Mouse (Mus musculus): ENCODE measurements at regions not wholly inside any gene's neighbourhood (a gene's known extent, or its start where the extent isn't known, plus 50 kb on each side); places are given as distances from the start of the nearest gene placed in this dataset.

DNA sequence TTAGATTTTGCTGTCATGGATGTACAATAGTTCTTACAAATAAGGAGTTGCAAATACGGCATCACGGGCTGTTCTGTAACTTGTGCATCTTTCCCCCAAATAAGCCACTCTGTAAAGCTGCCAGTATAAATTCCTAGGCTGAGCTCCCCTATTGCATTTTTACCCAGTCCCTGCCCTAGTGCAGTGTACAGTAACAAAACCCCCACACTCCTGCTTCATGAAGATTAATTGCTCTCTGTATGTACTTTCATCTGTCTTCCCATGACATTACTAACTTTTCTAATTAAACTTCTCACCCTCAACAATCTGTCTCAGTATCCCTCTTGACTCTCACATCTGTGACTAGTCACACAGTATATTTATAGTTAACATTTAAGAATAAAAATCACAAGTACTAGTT lies 73.4 kb downstream of the Tm4sf1 start:
- Histone ChIP-seq H3K4me1 (replicated peaks; ENCODE audit: control insufficient read depth, insufficient read depth, low read length) (no peaks in the 10 kb centered on the region), H3K9ac (ENCODE audit: low read depth, low read length) (no peak overlapping the region), H3K27me3 (replicated peaks; ENCODE audit: control insufficient read depth, insufficient read depth, low read length) (no peaks in the 10 kb centered on the region), H3K36me3 (ENCODE audit: control insufficient read depth, insufficient read depth, low read length) (no peaks in the 10 kb centered on the region), H3K4me2 (no peak overlapping the region), H3K9me3 (ENCODE audit: control insufficient read depth, low read length) (no peaks in the 10 kb centered on the region), H3K27ac (ENCODE audit: low read depth, low read length) (no peak overlapping the region), H3K4me3 (ENCODE audit: low read depth, low read length) (no peak overlapping the region)
- 91% methylated on average over 2 of the region's 2 CpGs for WGBS
- no peak for DNase-seq (ENCODE audit: low spot score)
- no peak for ATAC-seq (replicated peaks; ENCODE audit: low FRiP score)

DNA sequence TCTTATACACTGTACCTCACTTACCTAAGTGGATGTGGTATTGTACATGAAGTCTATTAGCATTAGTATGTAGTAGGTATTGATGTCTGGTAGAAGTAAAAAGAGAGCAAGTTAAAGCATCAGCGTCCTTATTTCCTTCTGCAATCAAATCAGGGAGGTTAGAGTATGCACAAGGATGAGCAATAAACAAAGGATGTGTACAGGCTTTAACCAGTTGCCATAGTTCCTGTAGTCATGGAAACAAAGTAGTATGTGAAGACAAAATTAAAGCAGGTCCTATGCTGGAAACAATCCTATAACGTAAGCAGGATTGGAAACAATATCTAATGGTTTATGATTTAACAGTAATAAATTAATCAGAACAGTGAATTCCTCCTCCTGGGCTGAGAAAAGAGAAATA lies 78.0 kb downstream of the Tm4sf1 start:
- no peak overlapping the region for H3K4me2 ChIP-seq
- no peaks in the 10 kb centered on the region for H3K36me3 ChIP-seq (ENCODE audit: control insufficient read depth, insufficient read depth, low read length)
- H3K9me3 ChIP-seq (ENCODE audit: control insufficient read depth, low read length): no peaks in the 10 kb centered on the region
- no peaks in the 10 kb centered on the region for H3K4me1 ChIP-seq (replicated peaks; ENCODE audit: control insufficient read depth, insufficient read depth, low read length)
- ATAC-seq (replicated peaks; ENCODE audit: low FRiP score) (no peak), DNase-seq (ENCODE audit: low spot score) (no peak)
- WGBS: 73% methylated on average over 2 of the region's 2 CpGs
- no peak overlapping the region for H3K9ac ChIP-seq (ENCODE audit: low read depth, low read length)
- H3K4me3 ChIP-seq (ENCODE audit: low read depth, low read length): no peak overlapping the region
- H3K27me3 ChIP-seq (replicated peaks; ENCODE audit: control insufficient read depth, insufficient read depth, low read length): no peaks in the 10 kb centered on the region
- no peak overlapping the region for H3K27ac ChIP-seq (ENCODE audit: low read depth, low read length)

DNA sequence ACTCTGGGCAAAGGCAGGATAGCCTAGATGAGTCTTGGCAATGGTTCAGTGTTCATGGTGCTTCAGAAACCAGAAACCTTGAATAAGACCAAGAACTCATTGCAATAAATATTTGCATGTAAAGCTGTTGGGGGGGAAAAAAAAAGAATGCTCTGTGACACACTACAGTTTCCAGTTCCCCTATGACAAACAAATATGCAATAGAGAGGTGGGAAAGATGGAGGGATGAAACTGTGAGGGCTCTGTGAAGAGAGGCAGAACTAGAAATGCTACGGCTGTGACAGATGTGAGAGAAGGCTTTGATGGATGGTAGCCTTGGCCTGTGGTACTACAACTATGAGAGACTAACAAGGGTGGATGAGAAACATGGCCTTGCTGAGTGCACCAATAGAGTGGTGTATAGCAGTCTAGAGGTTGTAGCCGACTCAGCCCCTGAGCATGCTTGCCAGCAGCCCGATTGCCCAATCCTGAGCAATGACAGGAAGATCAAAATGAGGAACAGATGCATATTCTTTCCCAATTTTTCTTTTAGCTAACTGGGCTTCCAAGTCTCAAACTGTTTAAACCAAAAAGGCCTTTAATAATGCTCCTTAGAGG lies 79.4 kb downstream of the Tm4sf1 start:
- H3K9ac ChIP-seq (ENCODE audit: low read depth, low read length): no peak overlapping the region
- WGBS: 74% methylated on average over 3 of the region's 3 CpGs
- H3K27ac ChIP-seq (ENCODE audit: low read depth, low read length): no peak overlapping the region
- H3K9me3 ChIP-seq (ENCODE audit: control insufficient read depth, low read length): no peaks in the 10 kb centered on the region
- H3K4me2 ChIP-seq: no peak overlapping the region
- no peak overlapping the region for H3K4me3 ChIP-seq (ENCODE audit: low read depth, low read length)
- no peaks in the 10 kb centered on the region for H3K36me3 ChIP-seq (ENCODE audit: control insufficient read depth, insufficient read depth, low read length)
- no peaks in the 10 kb centered on the region for H3K27me3 ChIP-seq (replicated peaks; ENCODE audit: control insufficient read depth, insufficient read depth, low read length)
- DNase-seq (ENCODE audit: low spot score): no peak
- H3K4me1 ChIP-seq (replicated peaks; ENCODE audit: control insufficient read depth, insufficient read depth, low read length): no peaks in the 10 kb centered on the region
- ATAC-seq (replicated peaks; ENCODE audit: low FRiP score): no peak

DNA sequence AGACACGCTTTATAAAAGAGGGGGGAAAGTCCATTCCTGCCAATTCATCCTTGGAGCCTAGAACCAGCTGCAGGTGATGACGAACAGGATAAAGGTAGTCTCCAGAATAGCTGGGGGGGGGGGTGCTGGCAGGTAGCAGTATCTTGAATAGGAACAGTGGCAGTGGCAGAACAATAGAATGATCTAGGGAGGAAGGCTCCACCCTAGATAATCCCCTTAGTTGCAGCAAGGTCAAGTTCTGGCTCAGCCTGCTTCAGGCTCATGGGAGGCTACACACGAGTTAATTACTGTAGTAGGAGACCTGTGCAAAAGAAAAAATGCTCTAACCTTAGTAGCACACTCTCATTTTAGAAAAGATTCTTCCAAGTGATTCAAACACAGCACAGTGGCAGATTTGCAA lies 83.4 kb downstream of the Tm4sf1 start:
- Histone ChIP-seq H3K4me3 (ENCODE audit: low read depth, low read length) (no peak overlapping the region), H3K4me1 (replicated peaks; ENCODE audit: control insufficient read depth, insufficient read depth, low read length) (no peaks in the 10 kb centered on the region), H3K27me3 (replicated peaks; ENCODE audit: control insufficient read depth, insufficient read depth, low read length) (no peaks in the 10 kb centered on the region), H3K36me3 (ENCODE audit: control insufficient read depth, insufficient read depth, low read length) (no peaks in the 10 kb centered on the region), H3K4me2 (no peak overlapping the region), H3K27ac (ENCODE audit: low read depth, low read length) (no peak overlapping the region), H3K9me3 (ENCODE audit: control insufficient read depth, low read length) (no peaks in the 10 kb centered on the region), H3K9ac (ENCODE audit: low read depth, low read length) (no peak overlapping the region)
- 58% methylated on average over 3 of the region's 3 CpGs for WGBS
- ATAC-seq (replicated peaks; ENCODE audit: low FRiP score) (no peak), DNase-seq (ENCODE audit: low spot score) (no peak)

DNA sequence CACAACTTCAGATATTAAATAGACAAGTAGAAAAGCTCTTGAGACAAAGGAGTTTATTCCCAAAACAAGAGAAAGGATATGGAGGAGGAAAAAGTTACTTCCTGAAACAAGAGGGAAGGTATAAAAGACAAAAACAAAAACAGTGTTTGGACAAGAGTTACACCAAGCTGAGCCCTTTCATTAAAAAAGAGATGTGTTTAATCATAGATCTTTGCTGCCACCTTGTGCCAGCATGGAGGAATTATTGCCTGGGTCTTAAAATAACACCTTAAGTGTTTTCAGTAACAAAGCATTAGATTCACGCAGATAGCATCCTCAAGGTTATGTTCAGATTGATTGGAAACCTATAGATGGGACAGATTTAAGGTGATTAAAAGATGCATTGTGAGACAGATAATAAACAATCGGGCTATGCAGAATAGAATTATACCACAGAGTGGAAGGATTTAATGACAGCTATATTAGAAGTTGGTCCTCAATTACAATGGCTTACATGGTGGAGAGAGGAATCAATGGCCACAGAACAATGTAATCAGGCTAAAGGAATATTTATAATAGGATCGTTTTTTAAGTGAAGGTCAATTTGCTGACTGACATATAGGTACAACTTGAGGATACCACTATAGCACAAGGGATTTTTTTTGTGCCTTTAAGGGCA lies 97.6 kb downstream of the Tm4sf1 start:
- no peak for ATAC-seq (replicated peaks; ENCODE audit: low FRiP score)

DNA sequence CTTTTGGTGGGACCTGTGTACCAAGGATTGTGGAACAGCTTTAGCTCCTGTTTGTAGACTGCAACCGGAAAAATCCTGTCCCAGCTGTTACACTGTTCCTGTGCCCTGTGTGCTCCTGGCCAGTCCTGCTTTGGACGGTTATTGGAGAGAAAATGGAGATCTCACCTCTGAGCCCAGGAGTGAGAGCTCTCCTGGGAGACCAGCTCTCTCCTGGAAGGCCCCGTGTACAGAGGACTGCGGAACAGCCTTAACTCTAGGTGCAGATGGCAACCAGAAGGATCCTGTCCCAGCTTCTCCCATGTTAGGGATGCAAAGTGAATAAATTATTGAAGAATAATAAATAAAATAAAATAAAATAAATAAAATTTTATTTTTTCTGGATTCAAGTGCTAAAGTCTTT lies 98.4 kb downstream of the Tm4sf1 start:
- Histone ChIP-seq H3K4me1 (replicated peaks; ENCODE audit: control insufficient read depth, insufficient read depth, low read length) (no peaks in the 10 kb centered on the region), H3K27me3 (replicated peaks; ENCODE audit: control insufficient read depth, insufficient read depth, low read length) (no peaks in the 10 kb centered on the region), H3K4me3 (ENCODE audit: low read depth, low read length) (no peak overlapping the region), H3K36me3 (ENCODE audit: control insufficient read depth, insufficient read depth, low read length) (no peaks in the 10 kb centered on the region), H3K9me3 (ENCODE audit: control insufficient read depth, low read length) (no peaks in the 10 kb centered on the region), H3K9ac (ENCODE audit: low read depth, low read length) (no peak overlapping the region), H3K4me2 (no peak overlapping the region), H3K27ac (ENCODE audit: low read depth, low read length) (no peak overlapping the region)
- ATAC-seq (replicated peaks; ENCODE audit: low FRiP score) (no peak), DNase-seq (ENCODE audit: low spot score) (no peak)
- 76% methylated on average over 4 of the region's 4 CpGs for WGBS

More for the DNA sequence above, 97.6 kb downstream of the Tm4sf1 start:
- Histone ChIP-seq H3K27me3 (replicated peaks; ENCODE audit: control insufficient read depth, insufficient read depth, low read length) (no peaks in the 10 kb centered on the region), H3K4me2 (no peak overlapping the region), H3K27ac (ENCODE audit: low read depth, low read length) (no peak overlapping the region), H3K36me3 (ENCODE audit: control insufficient read depth, insufficient read depth, low read length) (no peaks in the 10 kb centered on the region), H3K9me3 (ENCODE audit: control insufficient read depth, low read length) (no peaks in the 10 kb centered on the region), H3K4me3 (ENCODE audit: low read depth, low read length) (no peak overlapping the region), H3K4me1 (replicated peaks; ENCODE audit: control insufficient read depth, insufficient read depth, low read length) (no peaks in the 10 kb centered on the region), H3K9ac (ENCODE audit: low read depth, low read length) (no peak overlapping the region)
- DNase-seq (ENCODE audit: low spot score): no peak
- WGBS: 32% methylated on average over 3 of the region's 3 CpGs

DNA sequence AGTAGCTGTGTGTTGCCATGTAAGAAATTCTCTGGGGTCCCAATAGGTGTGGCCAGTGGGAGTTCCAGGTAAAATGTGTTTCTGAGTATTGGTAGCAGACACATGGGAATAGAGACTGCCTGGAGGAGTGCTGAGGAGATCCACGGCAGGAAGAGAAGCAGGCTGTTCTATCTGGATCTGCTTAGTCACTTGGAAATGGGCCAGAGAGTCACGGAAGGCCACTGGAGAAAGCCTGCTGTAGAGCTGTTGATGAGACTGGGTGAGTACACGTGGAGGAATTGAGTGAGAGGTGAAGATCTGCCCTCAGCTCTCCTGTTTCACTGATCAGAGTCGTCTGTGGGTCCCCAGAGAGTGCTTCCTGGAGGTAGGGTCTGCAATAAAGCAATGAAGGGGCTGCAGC lies 120.2 kb downstream of the Tm4sf1 start:
- WGBS: 48% methylated on average over 4 of the region's 4 CpGs
- no peaks in the 10 kb centered on the region for H3K27me3 ChIP-seq (replicated peaks; ENCODE audit: control insufficient read depth, insufficient read depth, low read length)
- no peak overlapping the region for H3K27ac ChIP-seq (ENCODE audit: low read depth, low read length)
- ATAC-seq (replicated peaks; ENCODE audit: low FRiP score): no peak
- H3K4me2 ChIP-seq: no peak overlapping the region
- H3K4me1 ChIP-seq (replicated peaks; ENCODE audit: control insufficient read depth, insufficient read depth, low read length): no peaks in the 10 kb centered on the region
- H3K9me3 ChIP-seq (ENCODE audit: control insufficient read depth, low read length): no peaks in the 10 kb centered on the region
- no peak overlapping the region for H3K4me3 ChIP-seq (ENCODE audit: low read depth, low read length)
- H3K9ac ChIP-seq (ENCODE audit: low read depth, low read length): no peak overlapping the region
- H3K36me3 ChIP-seq (ENCODE audit: control insufficient read depth, insufficient read depth, low read length): no peaks in the 10 kb centered on the region
- DNase-seq (ENCODE audit: low spot score): no peak

DNA sequence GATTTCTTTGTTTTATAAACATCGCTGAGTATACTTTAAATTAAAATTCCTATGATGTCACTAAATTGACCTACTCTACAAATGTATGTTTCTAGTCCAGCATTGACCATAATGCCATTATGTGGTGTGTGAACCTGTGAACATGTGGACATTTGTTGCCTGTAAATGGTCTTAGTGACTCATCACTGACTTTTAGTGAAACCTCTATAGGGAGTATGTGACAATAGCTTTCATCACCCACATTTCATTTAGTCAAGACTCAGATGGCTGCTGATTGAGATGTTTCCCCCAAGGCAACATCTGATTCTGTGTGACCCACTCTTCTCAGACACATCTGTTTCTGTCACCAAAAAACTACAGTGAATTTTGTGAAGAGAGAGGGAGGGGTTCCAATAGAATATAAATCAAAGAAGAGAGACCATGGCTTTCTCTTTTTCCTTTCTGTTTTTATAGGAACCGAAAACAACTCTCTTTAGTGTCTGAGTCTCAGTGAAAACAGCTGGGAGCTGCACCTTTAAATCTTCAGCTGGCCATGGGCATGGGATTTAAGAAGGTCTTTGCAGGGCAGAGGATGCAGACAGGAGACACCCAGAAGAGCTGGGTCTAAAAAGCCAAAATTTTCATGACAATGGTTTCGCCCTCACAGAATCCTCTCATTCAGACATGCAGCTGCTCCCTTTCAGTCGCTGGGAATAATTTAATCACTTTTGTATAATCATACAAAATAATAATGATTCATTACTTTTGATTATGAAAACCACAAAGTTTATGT lies 148.4 kb downstream of the Tm4sf1 start:
- no peaks in the 10 kb centered on the region for H3K4me1 ChIP-seq (replicated peaks; ENCODE audit: control insufficient read depth, insufficient read depth, low read length)
- no peak overlapping the region for H3K4me2 ChIP-seq
- H3K27ac ChIP-seq (ENCODE audit: low read depth, low read length): no peak overlapping the region
- DNase-seq (ENCODE audit: low spot score) (no peak), ATAC-seq (replicated peaks; ENCODE audit: low FRiP score) (no peak)
- H3K4me3 ChIP-seq (ENCODE audit: low read depth, low read length): no peak overlapping the region
- H3K27me3 ChIP-seq (replicated peaks; ENCODE audit: control insufficient read depth, insufficient read depth, low read length): no peaks in the 10 kb centered on the region
- 58% methylated on average over 4 of the region's 4 CpGs for WGBS
- H3K9me3 ChIP-seq (ENCODE audit: control insufficient read depth, low read length): no peaks in the 10 kb centered on the region
- no peaks in the 10 kb centered on the region for H3K36me3 ChIP-seq (ENCODE audit: control insufficient read depth, insufficient read depth, low read length)
- H3K9ac ChIP-seq (ENCODE audit: low read depth, low read length): no peak overlapping the region

DNA sequence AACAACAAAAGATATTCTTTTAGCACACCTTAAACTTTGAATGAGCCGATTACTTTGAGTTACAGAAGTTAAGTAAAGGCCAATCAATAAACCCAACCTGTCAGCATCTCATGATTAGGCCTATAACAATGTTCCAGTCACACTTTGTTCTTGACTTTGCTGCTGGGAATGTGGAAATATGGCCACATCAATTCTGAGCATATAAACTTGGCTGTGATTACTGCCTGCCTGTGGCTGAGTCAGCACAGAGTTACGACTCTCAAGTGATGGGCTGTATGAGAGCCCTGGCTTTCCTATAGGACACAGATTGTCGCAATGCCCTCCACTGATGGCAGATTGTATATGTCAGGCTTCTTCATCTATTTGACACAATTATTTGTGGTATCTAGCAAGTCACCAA lies 152.6 kb downstream of the Tm4sf1 start:
- Histone ChIP-seq H3K36me3 (ENCODE audit: control insufficient read depth, insufficient read depth, low read length) (no peaks in the 10 kb centered on the region), H3K4me1 (replicated peaks; ENCODE audit: control insufficient read depth, insufficient read depth, low read length) (no peaks in the 10 kb centered on the region), H3K27ac (ENCODE audit: low read depth, low read length) (no peak overlapping the region), H3K9me3 (ENCODE audit: control insufficient read depth, low read length) (no peaks in the 10 kb centered on the region), H3K9ac (ENCODE audit: low read depth, low read length) (no peak overlapping the region), H3K4me3 (ENCODE audit: low read depth, low read length) (no peak overlapping the region), H3K4me2 (no peak overlapping the region), H3K27me3 (replicated peaks; ENCODE audit: control insufficient read depth, insufficient read depth, low read length) (no peaks in the 10 kb centered on the region)
- ATAC-seq (replicated peaks; ENCODE audit: low FRiP score): no peak
- DNase-seq (ENCODE audit: low spot score): no peak
- WGBS: 81% methylated on average over 3 of the region's 3 CpGs
